Comparison of ENCODE assay signal across 8 mouse cellular contexts in genomic region chr8:85027516-85027855, GRCm38 (mm10). TPM values are rescaled to one million over a fixed set of nuclear protein-coding genes. Genes with fewer than 3 reads are reported as not detected.
A peak's percentile ranks its signal among the peaks of the same experiment; 100 is the strongest.
DNase-seq lines count a peak whose midpoint lies in the region; ATAC-seq and TF ChIP-seq lines count a peak whose summit lies in the region.

No protein-coding gene starts in this region.

- no peak for TF ChIP-seq POLR2A in MEL (IDR thresholded peaks at IDR 0.05; ENCODE audit: control insufficient read depth in 1 of 2, insufficient read depth in 1 of 2, low read depth in 1 of 2, low read length in 2 of 2, poor library complexity in 1 of 2)

- 2% methylated on average over 13 of the region's 13 CpGs for WGBS in heart, embryonic 16.5 days
- WGBS in forebrain, embryonic 16.5 days = 1% methylated on average over 13 of the region's 13 CpGs
- 1% methylated on average over 13 of the region's 13 CpGs for WGBS in liver, embryonic 14.5 days (ENCODE audit: insufficient replicate concordance)

- TF ChIP-seq RAD21 in MEL (IDR thresholded peaks at IDR 0.05; ENCODE audit: low read depth, low read length) = no peak

- peak overlapping the region; percentile 88 for H3K4me3 ChIP-seq in heart, embryonic 16.5 days (ENCODE audit: low read length)
- H3K4me3 ChIP-seq in MEL (ENCODE audit: control insufficient read depth in 1 of 2, insufficient read depth in 1 of 2, low read depth in 2 of 2, low read length in 2 of 2) = peak overlapping the region; percentile 94 to 95
- peak overlapping the region; percentile 95 for H3K4me3 ChIP-seq in forebrain, embryonic 16.5 days (replicated peaks; ENCODE audit: low read length)
- H3K4me3 ChIP-seq in liver, embryonic 14.5 days (ENCODE audit: insufficient read depth in 1 of 2, low read depth in 2 of 2, low read length in 2 of 2) = peak overlapping the region; percentile 94 to 98

- no peak for DNase-seq in heart, postnatal 4 days
- peak; percentile 55 for DNase-seq in MEL (ENCODE audit: low read depth, low spot score)
- peak in 1 of 3 experiments; percentile 29 for DNase-seq in liver, embryonic 14.5 days (ENCODE audit: low read depth in 3 of 3, low spot score in 3 of 3)
- DNase-seq in ovary, adult 18-20 months (ENCODE audit: low spot score) = no peak
- DNase-seq in urinary bladder, postnatal 25 days (ENCODE audit: low spot score) = no peak
- DNase-seq in cerebellum, adult 18-20 months = no peak

- peak overlapping the region; percentile 87 for H3K4me2 ChIP-seq in heart, embryonic 16.5 days (ENCODE audit: low read depth, low read length)
- H3K4me2 ChIP-seq in forebrain, embryonic 16.5 days (ENCODE audit: low read length) = peak overlapping the region; percentile 66
- H3K4me2 ChIP-seq in liver, embryonic 14.5 days (ENCODE audit: low read depth) = peak overlapping the region; percentile 97

- H3K9ac ChIP-seq in heart, embryonic 16.5 days (ENCODE audit: low read length) = peak overlapping the region; percentile 97
- H3K9ac ChIP-seq in MEL (ENCODE audit: control insufficient read depth, low read depth, low read length, poor library complexity, severe bottlenecking) = peak overlapping the region; percentile 93
- peak overlapping the region; percentile 99 for H3K9ac ChIP-seq in forebrain, embryonic 16.5 days (replicated peaks; ENCODE audit: low read depth, low read length)
- peak overlapping the region; percentile 99 for H3K9ac ChIP-seq in liver, embryonic 14.5 days (replicated peaks)

- no peaks in the 10 kb centered on the region for H3K27me3 ChIP-seq in heart, embryonic 16.5 days (ENCODE audit: control insufficient read depth, insufficient read depth, low read length)
- no peaks in the 10 kb centered on the region for H3K27me3 ChIP-seq in MEL (ENCODE audit: control insufficient read depth in 1 of 2, insufficient read depth in 2 of 2, low read length in 2 of 2)
- H3K27me3 ChIP-seq in forebrain, embryonic 16.5 days (replicated peaks; ENCODE audit: control insufficient read depth, insufficient read depth, low read length) = no peaks in the 10 kb centered on the region
- H3K27me3 ChIP-seq in liver, embryonic 14.5 days (ENCODE audit: control insufficient read depth, insufficient read depth, low read length) = no peaks in the 10 kb centered on the region

- TF ChIP-seq EP300 in MEL (IDR thresholded peaks at IDR 0.05; ENCODE audit: low read depth in 1 of 2, low read length in 2 of 2) = no peak
- no peak for TF ChIP-seq EP300 in liver, embryonic 14.5 days (IDR thresholded peaks at IDR 0.05; ENCODE audit: low read depth)

- H3K27ac ChIP-seq in heart, embryonic 16.5 days (ENCODE audit: low read length) = peak overlapping the region; percentile 89
- peak overlapping the region; percentile 44 for H3K27ac ChIP-seq in MEL (ENCODE audit: control insufficient read depth, low read depth, low read length)
- H3K27ac ChIP-seq in forebrain, embryonic 16.5 days (ENCODE audit: low read length) = peak overlapping the region; percentile 86
- H3K27ac ChIP-seq in liver, embryonic 14.5 days = peak overlapping the region; percentile 91

- no peak for ATAC-seq in heart, embryonic 16.5 days (replicated peaks; ENCODE audit: extremely low read depth, insufficient read depth, low FRiP score)
- no peak for ATAC-seq in forebrain, embryonic 16.5 days
- no peak for ATAC-seq in liver, embryonic 14.5 days (ENCODE audit: insufficient read depth)

- no peak for TF ChIP-seq CTCF in MEL (IDR thresholded peaks at IDR 0.05 in 2 of 3, conservative IDR thresholded peaks at IDR 0.05 in 1 of 3; ENCODE audit: control insufficient read depth in 1 of 3, insufficient read depth in 1 of 3, low read depth in 2 of 3, low read length in 3 of 3, poor library complexity in 1 of 3, severe bottlenecking in 1 of 3)
- no peak for TF ChIP-seq CTCF in liver, embryonic 14.5 days (IDR thresholded peaks at IDR 0.05; ENCODE audit: low read depth)

- H3K79me2 ChIP-seq in MEL (ENCODE audit: control insufficient read depth, insufficient read depth, low read length, poor library complexity) = peaks cover 47% of the 10 kb centered on the region

- no peaks in the 10 kb centered on the region for H3K9me3 ChIP-seq in heart, embryonic 16.5 days (replicated peaks; ENCODE audit: control insufficient read depth, low read length)
- no peaks in the 10 kb centered on the region for H3K9me3 ChIP-seq in MEL (replicated peaks; ENCODE audit: insufficient read depth, low read length)
- no peaks in the 10 kb centered on the region for H3K9me3 ChIP-seq in forebrain, embryonic 16.5 days (ENCODE audit: control insufficient read depth, low read length)
- H3K9me3 ChIP-seq in liver, embryonic 14.5 days (ENCODE audit: control insufficient read depth, low read length) = no peaks in the 10 kb centered on the region

- peaks cover 36% of the 10 kb centered on the region for H3K4me1 ChIP-seq in heart, embryonic 16.5 days (ENCODE audit: control insufficient read depth, insufficient read depth, low read length)
- peaks cover 9 to 14% of the 10 kb centered on the region in 2 experiments; a peak in 3 of 4 replicates for H3K4me1 ChIP-seq in MEL (ENCODE audit: control insufficient read depth in 1 of 2, insufficient read depth in 2 of 2, low read length in 2 of 2)
- H3K4me1 ChIP-seq in forebrain, embryonic 16.5 days (replicated peaks; ENCODE audit: control insufficient read depth, insufficient read depth, low read length) = peaks cover 39% of the 10 kb centered on the region
- peaks cover 24 to 28% of the 10 kb centered on the region in 2 experiments for H3K4me1 ChIP-seq in liver, embryonic 14.5 days (replicated peaks; ENCODE audit: control insufficient read depth in 2 of 2, insufficient read depth in 2 of 2, low read length in 1 of 2)

- H3K36me3 ChIP-seq in heart, embryonic 16.5 days (ENCODE audit: control insufficient read depth, insufficient read depth) = peaks cover 37% of the 10 kb centered on the region
- peaks cover 4 to 14% of the 10 kb centered on the region in 2 experiments; a peak in 3 of 4 replicates for H3K36me3 ChIP-seq in MEL (ENCODE audit: control insufficient read depth in 1 of 2, insufficient read depth in 2 of 2, low read length in 2 of 2)
- peaks cover 16% of the 10 kb centered on the region for H3K36me3 ChIP-seq in forebrain, embryonic 16.5 days (ENCODE audit: control insufficient read depth, insufficient read depth)
- peaks cover 32% of the 10 kb centered on the region for H3K36me3 ChIP-seq in liver, embryonic 14.5 days (replicated peaks; ENCODE audit: control insufficient read depth, insufficient read depth, low read depth)

TF ChIP-seq in MEL, 35 proteins besides CTCF, POLR2A, EP300 and RAD21 (continues in another document):
- no peak for TF ChIP-seq JUND (IDR thresholded peaks at IDR 0.05; ENCODE audit: low read depth, low read length)

RNA-seq across cellular contexts. Expression of gene Trir, which starts 0.9 kb away (rescaled TPM):
- polyA plus RNA-seq in heart, embryonic 16.5 days (2015; fragmentation: Nextera tagmentation; extraction: Ambion mirVana) = 61.9 and 76.5 TPM in 2 replicates
- 100 to 1,000 TPM; 132 to 133 TPM for total RNA-seq in heart, postnatal 4 days (2021)
- total RNA-seq in MEL (2012; rRNA removed) = 224 and 264 TPM in 2 replicates
- 100 to 1,000 TPM; 283 to 442 TPM for polyA plus RNA-seq in MEL (2012; ENCODE audit: insufficient read depth in 1 of 2, insufficient read length in 2 of 2, low read depth in 1 of 2, low replicate concordance in 2 of 2, missing spikeins in 1 of 2)
- polyA plus RNA-seq in forebrain, embryonic 16.5 days (2015; fragmentation: Nextera tagmentation; extraction: Ambion mirVana) = 108 and 110 TPM in 2 replicates
- polyA plus RNA-seq in liver, embryonic 14.5 days (2012; rRNA removed) = 74.0 and 100 TPM in 2 replicates
- polyA plus RNA-seq in liver, embryonic 14.5 days (2014; fragmentation: Nextera tagmentation; extraction: Ambion mirVana) = 84.4 and 89.3 TPM in 2 replicates

RNA-seq across cellular contexts. Expression of gene Asna1, which starts 2.4 kb away (rescaled TPM):
- polyA plus RNA-seq in heart, embryonic 16.5 days (2015; fragmentation: Nextera tagmentation; extraction: Ambion mirVana) = 111 and 112 TPM in 2 replicates
- 10 to 100 TPM; 82.3 to 85.2 TPM for total RNA-seq in heart, postnatal 4 days (2021)
- total RNA-seq in MEL (2012; rRNA removed) = 115 and 132 TPM in 2 replicates
- 100 to 1,000 TPM in 1 of 2 experiments, not detected in 1; 192 TPM for polyA plus RNA-seq in MEL (2012; ENCODE audit: insufficient read depth in 1 of 2, insufficient read length in 2 of 2, low read depth in 1 of 2, low replicate concordance in 2 of 2, missing spikeins in 1 of 2)
- polyA plus RNA-seq in forebrain, embryonic 16.5 days (2015; fragmentation: Nextera tagmentation; extraction: Ambion mirVana) = 144 and 153 TPM in 2 replicates
- 83.4 and 85.3 TPM in 2 replicates for polyA plus RNA-seq in liver, embryonic 14.5 days (2012; rRNA removed)
- 56.9 and 58.8 TPM in 2 replicates for polyA plus RNA-seq in liver, embryonic 14.5 days (2014; fragmentation: Nextera tagmentation; extraction: Ambion mirVana)

RNA-seq across cellular contexts. Expression of gene Tnpo2, which starts 9.2 kb away (rescaled TPM):
- 18.8 and 21.5 TPM in 2 replicates for polyA plus RNA-seq in heart, embryonic 16.5 days (2015; fragmentation: Nextera tagmentation; extraction: Ambion mirVana)
- 10 to 100 TPM; 36.4 to 41.0 TPM for total RNA-seq in heart, postnatal 4 days (2021)
- total RNA-seq in MEL (2012; rRNA removed) = 55.6 and 62.3 TPM in 2 replicates
- 10 to 100 TPM; 29.2 to 86.8 TPM for polyA plus RNA-seq in MEL (2012; ENCODE audit: insufficient read depth in 1 of 2, insufficient read length in 2 of 2, low read depth in 1 of 2, low replicate concordance in 2 of 2, missing spikeins in 1 of 2)
- polyA plus RNA-seq in forebrain, embryonic 16.5 days (2015; fragmentation: Nextera tagmentation; extraction: Ambion mirVana) = 72.8 and 83.4 TPM in 2 replicates
- 24.8 and 25.2 TPM in 2 replicates for polyA plus RNA-seq in liver, embryonic 14.5 days (2012; rRNA removed)
- 9.9 and 10.2 TPM in 2 replicates for polyA plus RNA-seq in liver, embryonic 14.5 days (2014; fragmentation: Nextera tagmentation; extraction: Ambion mirVana)

RNA-seq across cellular contexts. Expression of gene Best2, which starts 13.2 kb away (rescaled TPM):
- polyA plus RNA-seq in heart, embryonic 16.5 days (2015; fragmentation: Nextera tagmentation; extraction: Ambion mirVana) = not detected in 2 replicates
- not detected for total RNA-seq in heart, postnatal 4 days (2021)
- 0.04 TPM in 1 of 2 replicates, not detected in the other for total RNA-seq in MEL (2012; rRNA removed)
- polyA plus RNA-seq in MEL (2012; ENCODE audit: insufficient read depth in 1 of 2, insufficient read length in 2 of 2, low read depth in 1 of 2, low replicate concordance in 2 of 2, missing spikeins in 1 of 2) = under 1 TPM in 1 of 2 experiments, not detected in 1; 0.13 TPM
- not detected in 2 replicates for polyA plus RNA-seq in forebrain, embryonic 16.5 days (2015; fragmentation: Nextera tagmentation; extraction: Ambion mirVana)
- polyA plus RNA-seq in liver, embryonic 14.5 days (2012; rRNA removed) = 0.02 TPM in 1 of 2 replicates, not detected in the other
- not detected in 2 replicates for polyA plus RNA-seq in liver, embryonic 14.5 days (2014; fragmentation: Nextera tagmentation; extraction: Ambion mirVana)

RNA-seq across cellular contexts. Expression of gene Fbxw9, which starts 32.4 kb away (rescaled TPM):
- polyA plus RNA-seq in heart, embryonic 16.5 days (2015; fragmentation: Nextera tagmentation; extraction: Ambion mirVana) = 19.5 and 20.6 TPM in 2 replicates
- 10 to 100 TPM; 14.1 to 15.1 TPM for total RNA-seq in heart, postnatal 4 days (2021)
- total RNA-seq in MEL (2012; rRNA removed) = 6.5 and 10.6 TPM in 2 replicates
- polyA plus RNA-seq in MEL (2012; ENCODE audit: insufficient read depth in 1 of 2, insufficient read length in 2 of 2, low read depth in 1 of 2, low replicate concordance in 2 of 2, missing spikeins in 1 of 2) = 10 to 100 TPM in 1 of 2 experiments, not detected in 1; 13.9 TPM
- 61.7 and 78.3 TPM in 2 replicates for polyA plus RNA-seq in forebrain, embryonic 16.5 days (2015; fragmentation: Nextera tagmentation; extraction: Ambion mirVana)
- 8.9 and 13.5 TPM in 2 replicates for polyA plus RNA-seq in liver, embryonic 14.5 days (2012; rRNA removed)
- polyA plus RNA-seq in liver, embryonic 14.5 days (2014; fragmentation: Nextera tagmentation; extraction: Ambion mirVana) = 5.7 and 6.0 TPM in 2 replicates
